Mouse (Mus musculus) heart, postnatal 0 days (tissue): ENCODE results near the gene Ip6k3.

Source experiments
- CTCF ChIP-seq: IDR thresholded peaks from 2 replicates; pipeline ENCODE4 v1.5.1; 2016; ENCODE audit warnings: antibody characterized with exemption, control low read depth, low read depth
- EP300 ChIP-seq: IDR thresholded peaks from 2 replicates; pipeline ENCODE4 v1.6.1; 2016; ENCODE audit warnings: antibody characterized with exemption, low read depth

DNA sequence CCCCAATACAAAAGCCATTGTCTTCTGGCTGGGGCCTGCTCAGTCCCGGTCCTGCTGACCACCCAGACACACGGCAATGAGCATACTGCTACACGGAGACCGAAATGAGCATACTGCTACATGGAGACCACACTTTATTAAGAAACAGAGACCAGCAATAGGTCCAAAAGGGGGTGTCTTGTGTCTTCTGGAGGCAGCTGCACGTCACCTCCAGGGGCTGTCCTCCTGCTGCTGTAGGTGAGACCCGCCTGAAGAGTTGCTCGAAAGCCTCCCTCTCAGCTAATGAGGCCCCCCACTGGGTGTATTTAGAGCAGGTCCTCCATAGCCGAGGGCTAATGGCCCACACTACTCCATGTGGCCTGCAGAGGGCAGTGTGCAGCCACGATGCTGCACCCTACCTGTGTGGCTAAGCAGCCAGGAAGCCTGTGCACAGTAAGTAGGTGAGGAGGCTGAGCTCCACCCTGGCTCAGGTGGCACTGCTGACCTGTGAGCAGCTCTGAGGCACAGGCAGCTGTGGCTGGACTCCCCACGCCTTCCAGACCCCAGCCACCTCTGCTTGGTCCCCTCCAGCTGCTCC, 22.1 kb upstream of the Ip6k3 start:
- TF ChIP-seq CTCF, result peak; percentile 81
- TF ChIP-seq EP300, result no peak
